Comparison of ENCODE assay signal across 26 mouse cellular contexts in genomic region chr9:11378046-11378445, GRCm38 (mm10).
"Had no signal": no experiment of that assay in that cellular context is flagged by ENCODE, and none has a peak within 500 bp of the region (broad histone marks: within the 10 kb centered on the region; RNA-seq: fewer than 3 reads in every experiment).

No protein-coding gene starts in this region.

- H3K4me2 ChIP-seq: embryonic facial prominence, embryonic 12.5 days; embryonic facial prominence, embryonic 13.5 days; embryonic facial prominence, embryonic 15.5 days; forebrain, embryonic 12.5 days; forebrain, embryonic 13.5 days; forebrain, embryonic 15.5 days had no signal

- DNase-seq: cerebellum, adult 9-11 months; cerebellum, postnatal 10 days; cerebellum, postnatal 14 days; cerebellum, postnatal 25 days; cerebellum, postnatal 36 days; embryo, embryonic 11 days; forebrain, postnatal 0 days; gastrocnemius, adult 2 months; gastrocnemius, postnatal 10 days; gastrocnemius, postnatal 14 days; gastrocnemius, postnatal 25 days; gastrocnemius, postnatal 36 days; heart, adult 11 months; heart, adult 18-20 months; heart, adult 2 months had no signal

- H3K4me3 ChIP-seq: embryonic facial prominence, embryonic 10.5 days; embryonic facial prominence, embryonic 12.5 days; embryonic facial prominence, embryonic 13.5 days; embryonic facial prominence, embryonic 15.5 days; erythroblast, embryonic 14.5 days; forebrain, embryonic 10.5 days; forebrain, embryonic 12.5 days; forebrain, embryonic 13.5 days; forebrain, embryonic 15.5 days; gastrocnemius, adult 2 months; heart, adult 2 months had no signal

- H3K27me3 ChIP-seq: embryonic facial prominence, embryonic 12.5 days; embryonic facial prominence, embryonic 13.5 days; embryonic facial prominence, embryonic 15.5 days; forebrain, embryonic 12.5 days; forebrain, embryonic 13.5 days; forebrain, embryonic 15.5 days had no signal

- ATAC-seq: forebrain, embryonic 13.5 days; forebrain, embryonic 14.5 days; forebrain, embryonic 15.5 days; forebrain, embryonic 16.5 days; forebrain, postnatal 0 days had no signal

- H3K4me1 ChIP-seq: embryonic facial prominence, embryonic 10.5 days; embryonic facial prominence, embryonic 12.5 days; embryonic facial prominence, embryonic 13.5 days; embryonic facial prominence, embryonic 15.5 days; forebrain, embryonic 10.5 days; forebrain, embryonic 12.5 days; forebrain, embryonic 13.5 days; forebrain, embryonic 15.5 days had no signal

- H3K9ac ChIP-seq: embryonic facial prominence, embryonic 12.5 days; embryonic facial prominence, embryonic 13.5 days; embryonic facial prominence, embryonic 15.5 days; forebrain, embryonic 12.5 days; forebrain, embryonic 13.5 days; forebrain, embryonic 15.5 days; forebrain, postnatal 0 days had no signal

- H3K9me3 ChIP-seq: embryonic facial prominence, embryonic 10.5 days; embryonic facial prominence, embryonic 12.5 days; embryonic facial prominence, embryonic 13.5 days; embryonic facial prominence, embryonic 15.5 days; forebrain, embryonic 10.5 days; forebrain, embryonic 12.5 days; forebrain, embryonic 13.5 days; forebrain, embryonic 15.5 days had no signal

- H3K27ac ChIP-seq: embryonic facial prominence, embryonic 10.5 days; embryonic facial prominence, embryonic 12.5 days; embryonic facial prominence, embryonic 13.5 days; embryonic facial prominence, embryonic 15.5 days; forebrain, embryonic 10.5 days; forebrain, embryonic 12.5 days; forebrain, embryonic 13.5 days; forebrain, embryonic 15.5 days; gastrocnemius, adult 2 months; heart, adult 2 months had no signal

- H3K36me3 ChIP-seq: embryonic facial prominence, embryonic 10.5 days; embryonic facial prominence, embryonic 12.5 days; embryonic facial prominence, embryonic 13.5 days; embryonic facial prominence, embryonic 15.5 days; forebrain, embryonic 10.5 days; forebrain, embryonic 12.5 days; forebrain, embryonic 15.5 days had no signal
